Mouse (Mus musculus) intestine, embryonic 14.5 days (tissue): ENCODE results near the gene Ttc9. TPM values are rescaled to one million over a fixed set of nuclear protein-coding genes. Genes with fewer than 3 reads are reported as not detected.

ENCODE experiments used
- ATAC-seq: fragments of 200-750 bp; cut with Nextera tagmentation; replicated peaks from 2 replicates; pipeline ENCODE4 v1.8.0; 2017; ENCODE audit warnings: low read depth, moderate number of reproducible peaks, moderate TSS enrichment, moderate library complexity; ENCODE audit not compliant: low FRiP score, low TSS enrichment
- DNase-seq: peaks from one replicate; pipeline ENCODE4 v3.0.0-alpha.2; 2018; ENCODE audit warnings: low spot score
- H3K27ac ChIP-seq: fragments of 300-500 bp; sonication (generic); 2 replicates; pipeline ENCODE4 v1.5.1; 2014; ENCODE audit warnings: low read depth, mild to moderate bottlenecking, control low read depth
- H3K27me3 ChIP-seq: fragments of 300-500 bp; sonication (generic); replicated peaks from 2 replicates; pipeline ENCODE4 v1.6.1; 2014; ENCODE audit warnings: low read length, control low read depth; ENCODE audit not compliant: control insufficient read depth, insufficient read depth
- H3K36me3 ChIP-seq: fragments of 300-500 bp; sonication (generic); 2 replicates; pipeline ENCODE4 v1.6.1; 2014; ENCODE audit warnings: low read length, control low read depth; ENCODE audit not compliant: control insufficient read depth, insufficient read depth
- H3K4me1 ChIP-seq: fragments of 300-500 bp; sonication (generic); replicated peaks from 2 replicates; pipeline ENCODE4 v1.6.1; 2014; ENCODE audit warnings: low read length, control low read depth, mixed read lengths; ENCODE audit not compliant: control insufficient read depth, insufficient read depth
- H3K4me2 ChIP-seq: fragments of 300-500 bp; sonication (generic); 2 replicates; pipeline ENCODE4 v1.6.1; 2014; ENCODE audit warnings: low read length
- H3K4me3 ChIP-seq: fragments of 300-500 bp; sonication (generic); 2 replicates; pipeline ENCODE4 v1.5.1; 2014; ENCODE audit warnings: low read depth, low read length, control low read depth, mixed read lengths
- H3K9ac ChIP-seq: fragments of 300-500 bp; sonication (generic); 2 replicates; pipeline ENCODE4 v1.6.1; 2014; ENCODE audit warnings: mild to moderate bottlenecking, low read length
- H3K9me3 ChIP-seq: fragments of 300-500 bp; sonication (generic); 2 replicates; pipeline ENCODE4 v1.6.1; 2016; ENCODE audit warnings: low read length, control low read depth; ENCODE audit not compliant: control insufficient read depth
- WGBS: fragments of 180-500 bp; shearing (Covaris S2); extraction: QIAGEN DNeasy Blood & Tissue Kit; methylation state at CpG from one replicate; pipeline ENCODE4 v1.1.7; 2014; 5-methylcytosine and 5-hydroxymethylcytosine counted together
- polyA plus RNA-seq: library from polyadenylated mRNA; unstranded; fragments of >200 nt; fragmentation: Nextera tagmentation; extraction: Ambion mirVana; gene quantifications from 2 replicates; pipeline ENCODE4 v1.2.1, GENCODE M21; 2014

Ttc9 gene
- polyA plus RNA-seq, 1 experiment from 2014 or later: 1.4 TPM

- no peak for DNase-seq
- Histone ChIP-seq H3K27me3 (peaks cover 16% of the 10 kb centered on the region), H3K9me3 (no peaks in the 10 kb centered on the region), H3K4me3 (no peak overlapping the region), H3K4me2 (no peak overlapping the region), H3K27ac (no peak overlapping the region), H3K4me1 (no peaks in the 10 kb centered on the region), H3K36me3 (no peaks in the 10 kb centered on the region), H3K9ac (no peak overlapping the region)
- ATAC-seq: no peak
- 72% methylated on average over 4 of the region's 4 CpGs for WGBS
Measured at GRCm38 (mm10) chr12:81623377-81623776, 7.7 kb upstream of the Ttc9 start.

DNA sequence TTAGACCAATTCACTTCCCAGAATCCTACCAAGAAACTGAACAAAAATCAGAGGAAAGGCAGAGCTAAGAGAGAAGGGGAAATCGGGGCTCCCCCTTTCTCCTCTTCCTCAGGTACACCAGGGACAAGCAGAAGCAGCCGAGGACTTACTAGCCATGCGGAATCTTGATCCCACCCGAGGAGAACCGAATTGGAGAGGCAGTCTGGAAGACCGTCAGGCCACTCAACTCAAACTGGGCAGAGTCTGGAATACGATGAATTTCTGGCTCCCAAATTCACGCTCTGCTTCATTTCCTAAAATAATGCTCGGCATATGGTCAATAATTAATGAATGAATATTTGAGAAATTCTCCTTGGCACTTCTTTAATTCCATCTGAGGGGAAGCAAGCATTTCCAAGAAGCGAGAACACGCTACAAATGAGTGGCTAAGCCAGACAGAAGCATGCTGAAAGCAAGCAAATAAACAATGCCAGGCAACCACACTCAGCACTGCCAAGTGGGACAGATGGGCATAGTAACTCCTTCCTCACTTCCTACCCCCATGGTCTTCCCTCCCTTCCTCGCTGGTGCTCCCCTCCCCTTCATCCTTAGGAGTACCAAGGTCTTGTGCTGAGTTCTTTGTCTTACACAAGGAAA lies 4.7 kb upstream of the Ttc9 start:
- Histone ChIP-seq H3K4me3 (no peak overlapping the region), H3K27ac (no peak overlapping the region), H3K9ac (no peak overlapping the region), H3K4me1 (no peaks in the 10 kb centered on the region), H3K36me3 (no peaks in the 10 kb centered on the region), H3K27me3 (peaks cover 45% of the 10 kb centered on the region), H3K4me2 (no peak overlapping the region), H3K9me3 (no peaks in the 10 kb centered on the region)
- ATAC-seq (no peak), DNase-seq (no peak)
- 78% methylated on average over 12 of the region's 12 CpGs for WGBS

GRCm38 (mm10) chr12:81627426-81627825 lies 3.6 kb upstream of the Ttc9 start:
- no peak overlapping the region for H3K4me2 ChIP-seq
- H3K36me3 ChIP-seq: no peaks in the 10 kb centered on the region
- no peak for ATAC-seq
- 75% methylated on average over 6 of the region's 6 CpGs for WGBS
- no peak overlapping the region for H3K9ac ChIP-seq
- DNase-seq: no peak
- H3K4me1 ChIP-seq: peaks cover 5% of the 10 kb centered on the region; the same call in 1 of the 2 replicates
- H3K27ac ChIP-seq: no peak overlapping the region
- H3K4me3 ChIP-seq: no peak overlapping the region
- H3K27me3 ChIP-seq: peaks cover 56% of the 10 kb centered on the region
- no peaks in the 10 kb centered on the region for H3K9me3 ChIP-seq

DNA sequence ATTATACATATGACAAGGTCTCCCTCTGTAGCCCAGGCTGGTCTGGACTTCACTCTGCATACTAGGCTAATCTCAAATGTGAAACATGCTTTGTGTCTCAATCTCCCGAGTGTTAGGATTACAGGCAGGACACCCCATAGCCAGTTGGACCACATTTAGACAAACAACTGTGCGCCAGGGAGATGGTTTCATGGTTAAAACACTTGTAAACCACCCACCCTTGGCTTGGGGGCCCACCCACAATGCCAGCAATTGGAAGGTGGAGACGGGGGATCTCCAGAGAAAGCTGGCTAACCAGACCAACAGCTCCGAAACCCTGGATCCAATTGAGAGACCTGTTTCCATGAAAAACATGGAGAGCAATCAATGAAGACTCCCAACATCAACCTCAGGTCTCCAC lies 3.0 kb upstream of the Ttc9 start:
- Histone ChIP-seq H3K9me3 (no peaks in the 10 kb centered on the region), H3K27me3 (peaks cover 63% of the 10 kb centered on the region), H3K4me1 (peaks cover 5% of the 10 kb centered on the region; the same call in 1 of the 2 replicates), H3K4me2 (no peak overlapping the region), H3K9ac (no peak overlapping the region), H3K4me3 (no peak overlapping the region), H3K27ac (no peak overlapping the region), H3K36me3 (no peaks in the 10 kb centered on the region)
- 79% methylated on average over 4 of the region's 4 CpGs for WGBS
- DNase-seq: no peak
- no peak for ATAC-seq

DNA sequence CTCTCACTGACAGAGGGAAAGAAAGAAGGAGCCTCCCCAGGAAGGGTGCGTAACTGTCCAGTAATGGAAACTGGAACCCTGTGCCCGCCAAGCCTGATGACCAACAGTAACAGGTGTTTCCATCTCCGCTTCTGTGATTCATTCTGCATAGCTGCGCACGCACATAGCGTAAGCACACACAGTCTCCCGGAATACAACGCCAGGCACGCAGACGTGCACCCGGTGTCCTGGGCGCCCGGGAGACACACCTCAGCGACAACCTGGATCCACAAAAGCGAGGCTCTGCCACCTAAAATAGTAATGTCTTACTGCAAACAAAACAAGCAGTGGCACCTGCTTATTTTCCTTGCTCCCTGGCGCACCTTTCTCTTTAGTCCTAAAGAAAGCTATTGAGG lies 532 bp upstream of the Ttc9 start:
- H3K9ac ChIP-seq: peak overlapping the region; percentile 44; the same call in 1 of the 2 replicates
- no peak overlapping the region for H3K27ac ChIP-seq
- peaks cover 63% of the 10 kb centered on the region for H3K27me3 ChIP-seq

DNA sequence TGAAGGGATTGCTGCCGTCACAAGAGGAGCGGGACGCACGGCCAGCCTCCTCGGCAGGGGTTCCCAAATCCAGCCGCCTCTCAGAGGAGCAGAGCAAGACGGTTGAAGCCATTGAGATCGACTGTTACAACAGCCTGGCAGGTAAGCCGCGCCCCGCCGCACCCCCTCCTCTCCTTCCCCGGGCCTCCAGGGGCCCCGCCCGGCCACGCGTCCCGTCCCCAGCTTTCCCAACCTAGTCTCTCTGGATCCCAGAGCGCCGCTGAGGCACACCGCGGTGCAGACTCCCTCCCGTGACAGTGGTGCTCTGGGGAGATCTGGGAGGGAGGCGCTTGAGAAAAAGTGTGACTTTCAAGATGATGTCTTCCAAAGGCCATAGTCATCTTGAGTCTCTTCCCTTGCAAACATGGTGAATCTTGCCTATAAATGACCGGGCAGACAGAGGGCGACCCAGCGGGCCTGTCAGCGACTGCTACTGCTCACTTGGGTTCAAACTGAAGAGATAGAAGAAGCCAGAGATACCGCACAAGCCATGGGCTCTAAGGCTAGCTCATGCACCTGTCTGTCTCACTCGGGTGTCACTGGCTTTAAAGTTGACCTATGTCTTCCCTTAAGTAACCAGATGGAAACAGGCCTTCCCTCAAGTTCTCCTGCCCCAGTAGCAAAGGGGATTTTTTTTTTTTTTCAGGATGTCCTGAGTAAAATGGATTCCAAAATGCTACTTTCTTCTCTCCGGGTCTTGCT lies 782 bp downstream of the Ttc9 start:
- Histone ChIP-seq H3K4me2 (peak overlapping the region; percentile 93), H3K4me1 (peaks cover 5% of the 10 kb centered on the region; the same call in 1 of the 2 replicates), H3K27ac (no peak overlapping the region), H3K4me3 (peak overlapping the region; percentile 47), H3K9ac (peak overlapping the region; percentile 44), H3K27me3 (peaks cover 60% of the 10 kb centered on the region), H3K36me3 (no peaks in the 10 kb centered on the region), H3K9me3 (no peaks in the 10 kb centered on the region)
- WGBS: 3% methylated on average over 31 of the region's 31 CpGs
- DNase-seq (no peak), ATAC-seq (no peak)

More for the DNA sequence above, 532 bp upstream of the Ttc9 start:
- no peaks in the 10 kb centered on the region for H3K36me3 ChIP-seq
- DNase-seq (peak; percentile 74), ATAC-seq (peak; percentile 81)
- H3K4me1 ChIP-seq: peaks cover 5% of the 10 kb centered on the region; the same call in 1 of the 2 replicates
- no peaks in the 10 kb centered on the region for H3K9me3 ChIP-seq
- peak overlapping the region; percentile 93 for H3K4me2 ChIP-seq
- under 1% methylated on average over 16 of the region's 16 CpGs for WGBS
- H3K4me3 ChIP-seq: peak overlapping the region; percentile 47

DNA sequence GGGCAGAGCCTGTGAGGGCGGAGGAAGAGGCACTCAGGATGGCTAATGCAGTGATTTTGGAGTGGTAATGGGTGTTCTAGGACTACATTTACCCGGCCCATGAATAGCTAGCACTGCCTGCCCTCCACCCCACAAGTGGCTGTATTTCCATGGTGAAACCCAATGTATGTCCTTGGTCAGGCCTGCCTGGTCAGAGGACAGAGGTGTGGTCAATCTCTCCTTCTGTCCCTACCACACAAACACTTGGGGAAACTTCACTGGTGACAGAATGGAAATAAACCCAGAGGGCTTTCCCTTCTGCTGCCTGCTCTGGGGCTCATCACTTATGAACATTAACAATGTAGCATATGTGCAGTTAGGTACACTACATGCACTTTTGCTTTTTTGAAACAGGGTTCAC lies 2.2 kb downstream of the Ttc9 start:
- peaks cover 5% of the 10 kb centered on the region; the same call in 1 of the 2 replicates for H3K4me1 ChIP-seq

GRCm38 (mm10) chr12:81640656-81641055 lies 9.6 kb downstream of the Ttc9 start:
- 52% methylated on average over 5 of the region's 5 CpGs for whole genome bisulfite sequencing
- no peak overlapping the region for H3K4me3 ChIP-seq
- no peak for DNase-seq

More for the DNA sequence above, 2.2 kb downstream of the Ttc9 start:
- ATAC-seq (no peak), DNase-seq (no peak)
- Histone ChIP-seq H3K36me3 (no peaks in the 10 kb centered on the region), H3K9ac (no peak overlapping the region), H3K27ac (no peak overlapping the region), H3K9me3 (no peaks in the 10 kb centered on the region), H3K4me2 (no peak overlapping the region), H3K27me3 (peaks cover 50% of the 10 kb centered on the region), H3K4me3 (no peak overlapping the region)
- WGBS: 68% methylated on average over 2 of the region's 2 CpGs

More at GRCm38 (mm10) chr12:81640656-81641055, 9.6 kb downstream of the Ttc9 start:
- Histone ChIP-seq H3K4me1 (no peaks in the 10 kb centered on the region), H3K9me3 (no peaks in the 10 kb centered on the region), H3K36me3 (no peaks in the 10 kb centered on the region), H3K9ac (no peak overlapping the region), H3K4me2 (no peak overlapping the region), H3K27me3 (no peaks in the 10 kb centered on the region), H3K27ac (no peak overlapping the region)
- no peak for ATAC-seq
